Mouse (Mus musculus): Measurements from ENCODE around the gene Ksr2. TPM values are rescaled to one million over a fixed set of nuclear protein-coding genes. Genes with fewer than 3 reads are reported as not detected.

The Ksr2 gene
- total RNA-seq (2017) = 0.12 and 0.23 TPM in 2 replicates

- no peak for ATAC-seq (ENCODE audit: extremely low read depth, insufficient number of reproducible peaks, low FRiP score, poor library complexity, severe bottlenecking)
Observed at GRCm38 (mm10) chr5:117413507-117414501, at the start of gene Ksr2. Gene Ksr2, plus strand, starts transcription at chr5:117414000.

- no peak for ATAC-seq (ENCODE audit: extremely low read depth, insufficient number of reproducible peaks, low FRiP score, poor library complexity, severe bottlenecking)
Observed at GRCm38 (mm10) chr5:117364821-117365220, 49.0 kb upstream of the Ksr2 start.

GRCm38 (mm10) chr5:117365904-117366561 lies 47.8 kb upstream of the Ksr2 start:
- no peak for ATAC-seq (ENCODE audit: extremely low read depth, insufficient number of reproducible peaks, low FRiP score, poor library complexity, severe bottlenecking)

GRCm38 (mm10) chr5:117367206-117367605 lies 46.6 kb upstream of the Ksr2 start:
- ATAC-seq (ENCODE audit: extremely low read depth, insufficient number of reproducible peaks, low FRiP score, poor library complexity, severe bottlenecking) = no peak

GRCm38 (mm10) chr5:117370592-117370991 lies 43.2 kb upstream of the Ksr2 start:
- no peak for ATAC-seq (ENCODE audit: extremely low read depth, insufficient number of reproducible peaks, low FRiP score, poor library complexity, severe bottlenecking)

- no peak for ATAC-seq (ENCODE audit: extremely low read depth, insufficient number of reproducible peaks, low FRiP score, poor library complexity, severe bottlenecking)
Observed at GRCm38 (mm10) chr5:117373418-117373817, 40.4 kb upstream of the Ksr2 start.

- ATAC-seq (ENCODE audit: extremely low read depth, insufficient number of reproducible peaks, low FRiP score, poor library complexity, severe bottlenecking) = no peak
Observed at GRCm38 (mm10) chr5:117374372-117375049, 39.3 kb upstream of the Ksr2 start.

- ATAC-seq (ENCODE audit: extremely low read depth, insufficient number of reproducible peaks, low FRiP score, poor library complexity, severe bottlenecking) = no peak
Observed at GRCm38 (mm10) chr5:117376331-117376761, 37.5 kb upstream of the Ksr2 start.

GRCm38 (mm10) chr5:117377731-117378130 lies 36.1 kb upstream of the Ksr2 start:
- peak; percentile 25 for ATAC-seq (ENCODE audit: extremely low read depth, insufficient number of reproducible peaks, low FRiP score, poor library complexity, severe bottlenecking)

- ATAC-seq (ENCODE audit: extremely low read depth, insufficient number of reproducible peaks, low FRiP score, poor library complexity, severe bottlenecking) = no peak
Observed at GRCm38 (mm10) chr5:117380199-117380598, 33.6 kb upstream of the Ksr2 start.

- no peak for ATAC-seq (ENCODE audit: extremely low read depth, insufficient number of reproducible peaks, low FRiP score, poor library complexity, severe bottlenecking)
Observed at GRCm38 (mm10) chr5:117381785-117382184, 32.0 kb upstream of the Ksr2 start.

- no peak for ATAC-seq (ENCODE audit: extremely low read depth, insufficient number of reproducible peaks, low FRiP score, poor library complexity, severe bottlenecking)
Observed at GRCm38 (mm10) chr5:117383198-117383597, 30.6 kb upstream of the Ksr2 start.

GRCm38 (mm10) chr5:117388296-117388751 lies 25.5 kb upstream of the Ksr2 start:
- ATAC-seq (ENCODE audit: extremely low read depth, insufficient number of reproducible peaks, low FRiP score, poor library complexity, severe bottlenecking) = peak; percentile 36; the same call in 1 of the 2 replicates

- ATAC-seq (ENCODE audit: extremely low read depth, insufficient number of reproducible peaks, low FRiP score, poor library complexity, severe bottlenecking) = peak; percentile 92
Observed at GRCm38 (mm10) chr5:117388877-117389276, 24.9 kb upstream of the Ksr2 start, which contains the start of gene Rfc5. Gene Rfc5, minus strand, starts transcription at chr5:117389047.

- no peak for ATAC-seq (ENCODE audit: extremely low read depth, insufficient number of reproducible peaks, low FRiP score, poor library complexity, severe bottlenecking)
Observed at GRCm38 (mm10) chr5:117390895-117391294, 22.9 kb upstream of the Ksr2 start.

GRCm38 (mm10) chr5:117395834-117396233 lies 18.0 kb upstream of the Ksr2 start:
- no peak for ATAC-seq (ENCODE audit: extremely low read depth, insufficient number of reproducible peaks, low FRiP score, poor library complexity, severe bottlenecking)

GRCm38 (mm10) chr5:117396596-117397014 lies 17.2 kb upstream of the Ksr2 start:
- no peak for ATAC-seq (ENCODE audit: extremely low read depth, insufficient number of reproducible peaks, low FRiP score, poor library complexity, severe bottlenecking)

GRCm38 (mm10) chr5:117397371-117397770 lies 16.4 kb upstream of the Ksr2 start:
- no peak for ATAC-seq (ENCODE audit: extremely low read depth, insufficient number of reproducible peaks, low FRiP score, poor library complexity, severe bottlenecking)

- ATAC-seq (ENCODE audit: extremely low read depth, insufficient number of reproducible peaks, low FRiP score, poor library complexity, severe bottlenecking) = no peak
Observed at GRCm38 (mm10) chr5:117398007-117398550, 15.7 kb upstream of the Ksr2 start.
